Mouse (Mus musculus) frontal cortex, adult (tissue): ENCODE measurements at regions not wholly inside any gene's neighbourhood (a gene's known extent, or its start where the extent isn't known, plus 50 kb on each side); places are given as distances from the start of the nearest gene placed in this dataset.

ENCODE experiments used
- ATAC-seq: cut with Nextera tagmentation; 2 replicates; pipeline ENCODE4 v1.9.2; 2017; ENCODE audit warnings: mild to moderate bottlenecking, moderate library complexity, mixed read lengths; ENCODE audit not compliant: low TSS enrichment

DNA sequence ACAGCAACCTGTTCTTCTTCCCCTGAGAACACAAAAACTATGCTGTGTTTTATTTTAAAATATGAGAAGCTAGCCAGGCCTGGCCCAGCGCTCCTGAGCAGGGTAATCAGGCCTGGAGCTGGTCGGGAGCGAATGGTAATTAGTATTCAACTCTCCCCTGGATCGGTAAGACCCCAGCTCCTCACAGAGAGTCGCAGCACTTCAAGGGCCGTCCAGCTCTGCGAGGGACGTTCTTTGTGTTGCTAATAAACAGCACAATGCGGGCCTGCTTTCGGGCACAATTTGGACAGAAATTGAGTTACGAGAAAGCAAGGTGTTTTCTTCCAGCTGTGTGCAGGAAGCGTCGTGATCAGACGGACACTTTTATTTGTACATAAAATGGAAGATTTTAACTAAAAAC lies 69.5 kb upstream of the Spaca7 start:
- ATAC-seq = no peak

DNA sequence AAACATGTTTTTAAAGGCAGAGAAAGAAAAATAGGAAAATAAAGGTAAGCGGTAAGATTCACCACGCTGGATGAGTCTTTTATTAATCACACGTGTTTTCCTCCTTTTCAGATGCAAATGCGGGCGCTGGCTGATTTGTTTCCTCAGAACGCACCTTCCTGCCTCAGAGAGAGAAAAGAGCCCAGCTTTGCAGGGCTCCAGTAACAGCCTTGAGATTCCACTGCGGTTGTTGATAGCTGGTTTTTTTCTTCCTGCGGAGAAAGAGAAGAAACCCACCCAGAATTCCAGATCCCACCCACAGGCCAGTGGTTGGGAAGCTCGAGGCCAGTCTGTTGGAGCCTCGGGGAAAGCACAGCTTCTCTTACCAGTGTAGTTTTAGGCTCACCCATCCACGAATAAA lies 68.6 kb upstream of the Spaca7 start:
- no peak for ATAC-seq

DNA sequence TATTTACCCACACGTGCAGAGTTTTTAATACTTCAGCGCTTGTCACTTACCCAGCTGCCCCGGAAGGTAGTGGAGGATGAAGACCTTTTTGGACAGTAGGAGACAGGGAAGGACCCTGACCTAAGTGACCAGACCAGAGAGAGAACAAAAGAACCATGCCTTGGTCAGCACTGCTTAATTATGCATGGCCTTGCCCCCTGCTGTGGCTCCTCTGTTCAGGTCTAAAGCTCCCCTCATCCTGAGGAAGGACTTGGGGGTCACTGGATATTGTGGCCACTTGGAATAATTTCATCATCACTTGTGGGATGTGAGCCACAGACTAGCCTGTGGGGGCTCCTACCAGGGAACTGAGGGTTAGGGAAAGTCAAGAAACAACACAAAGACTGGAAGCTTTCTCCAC lies 68.1 kb upstream of the Spaca7 start:
- ATAC-seq = no peak

DNA sequence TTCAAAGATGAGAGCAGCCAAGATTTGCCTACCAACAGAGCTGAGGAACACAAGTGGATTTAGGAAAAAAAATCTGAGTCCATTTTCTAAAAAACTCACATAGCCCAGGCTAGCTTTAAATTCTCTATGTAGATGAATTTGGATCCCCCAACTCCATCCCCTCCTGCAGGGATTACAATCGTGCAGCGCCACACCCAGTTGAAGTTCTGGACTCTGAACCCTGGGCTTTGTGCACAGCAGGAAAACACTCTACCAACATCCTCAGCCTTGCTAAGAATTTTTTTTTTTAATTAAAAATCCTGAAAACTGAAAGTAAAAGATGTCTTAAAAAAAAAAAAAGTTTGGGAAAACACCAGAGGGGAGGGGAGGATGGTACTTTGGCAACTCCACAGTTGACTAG lies 62.6 kb upstream of the Spaca7 start:
- ATAC-seq = no peak

DNA sequence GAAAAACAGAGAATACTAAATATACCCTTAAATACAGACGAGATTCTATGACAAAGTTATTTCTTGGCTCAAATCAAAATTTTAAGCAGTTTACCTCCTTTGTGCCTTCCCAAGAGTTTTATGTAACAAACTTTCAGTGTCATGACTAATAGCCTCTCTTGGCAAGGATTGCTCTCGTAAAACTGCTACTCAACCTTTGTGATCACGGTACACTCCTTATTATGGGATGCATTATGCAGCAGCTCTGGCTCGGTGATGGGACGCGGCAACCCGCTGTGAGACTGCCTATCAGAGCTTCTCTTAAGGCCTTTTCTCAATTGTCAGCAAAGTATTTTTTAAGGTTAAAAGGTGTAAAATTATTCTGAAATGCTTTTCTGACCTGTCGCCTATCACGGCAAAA lies 59.8 kb upstream of the Spaca7 start:
- no peak for ATAC-seq

DNA sequence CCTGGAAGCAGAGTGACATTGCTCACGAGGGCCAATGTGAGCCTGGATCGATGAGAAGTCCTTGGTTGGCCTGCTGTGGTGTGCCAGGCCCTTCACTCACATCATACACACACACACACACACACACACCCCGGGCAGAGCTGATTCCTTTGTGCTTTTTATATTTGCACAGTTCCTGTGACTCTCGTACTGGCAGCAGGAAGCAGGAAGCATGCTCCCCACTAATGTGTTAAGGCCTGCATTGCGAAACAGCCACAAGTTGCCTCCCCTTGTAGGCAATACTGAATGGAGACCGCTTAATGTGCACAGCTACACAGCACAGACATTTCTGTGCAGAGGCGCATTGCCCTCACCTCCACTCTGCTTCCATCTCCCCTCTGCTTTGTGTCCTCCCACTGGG lies 58.7 kb upstream of the Spaca7 start:
- ATAC-seq = no peak

DNA sequence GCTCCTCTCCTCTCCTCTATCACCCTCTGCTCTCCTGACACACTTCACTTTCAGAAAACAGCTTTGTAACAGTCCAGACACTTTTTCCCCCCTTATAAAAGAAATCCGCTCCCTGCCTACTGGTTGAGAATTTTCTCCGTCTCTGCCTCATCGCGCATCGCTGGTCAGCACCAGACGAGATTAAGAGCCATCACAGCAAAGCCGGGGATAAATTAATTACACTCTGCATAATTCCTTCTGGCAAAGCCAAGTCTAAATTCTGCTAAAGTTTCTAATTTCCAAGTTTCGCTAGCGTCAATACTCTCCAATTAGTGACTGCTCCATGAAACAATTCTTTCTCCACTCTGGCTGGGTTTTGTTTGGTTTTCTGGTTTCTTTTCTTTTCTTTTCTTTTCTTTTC lies 51.2 kb upstream of the Spaca7 start:
- no peak for ATAC-seq
